Mouse (Mus musculus) liver, embryonic 12.5 days (tissue): ENCODE data around the gene Ppm1h. TPM values are rescaled to one million over a fixed set of nuclear protein-coding genes. Genes with fewer than 3 reads are reported as not detected.

Experiments used
- ATAC-seq: fragments of 200-750 bp; cut with Nextera tagmentation; 2 replicates; pipeline ENCODE4 v1.8.0; 2017; ENCODE audit warnings: moderate number of reproducible peaks, mild to moderate bottlenecking, moderate library complexity
- H3K27ac ChIP-seq: fragments of 300-500 bp; sonication (generic); 2 replicates; pipeline ENCODE4 v1.5.1; 2016; ENCODE audit warnings: mild to moderate bottlenecking
- H3K27me3 ChIP-seq: fragments of 300-500 bp; sonication (generic); replicated peaks from 2 replicates; pipeline ENCODE4 v1.6.1; 2016; ENCODE audit warnings: mild to moderate bottlenecking, moderate library complexity
- H3K36me3 ChIP-seq: fragments of 300-500 bp; sonication (generic); 2 replicates; pipeline ENCODE4 v1.6.1; 2016; ENCODE audit warnings: mild to moderate bottlenecking, moderate library complexity
- H3K4me1 ChIP-seq: fragments of 300-500 bp; sonication (generic); 2 replicates; pipeline ENCODE4 v1.6.1; 2016
- H3K4me2 ChIP-seq: fragments of 300-500 bp; sonication (generic); 2 replicates; pipeline ENCODE4 v1.6.1; 2016; ENCODE audit warnings: mild to moderate bottlenecking, moderate library complexity
- H3K4me3 ChIP-seq: fragments of 300-500 bp; sonication (generic); 2 replicates; pipeline ENCODE4 v1.5.1; 2016; ENCODE audit warnings: mild to moderate bottlenecking, moderate library complexity
- H3K9ac ChIP-seq: fragments of 300-500 bp; sonication (generic); 2 replicates; pipeline ENCODE4 v1.6.1; 2016; ENCODE audit warnings: mild to moderate bottlenecking, moderate library complexity
- H3K9me3 ChIP-seq: fragments of 300-500 bp; sonication (generic); replicated peaks from 2 replicates; pipeline ENCODE4 v1.6.1; 2016; ENCODE audit warnings: mild to moderate bottlenecking, moderate library complexity
- WGBS: fragments of 180-500 bp; shearing (Covaris S2); methylation state at CpG from one replicate; pipeline ENCODE4 v1.1.7; 2016; ENCODE audit not compliant: insufficient replicate concordance; 5-methylcytosine and 5-hydroxymethylcytosine counted together
- polyA plus RNA-seq: library from polyadenylated mRNA; unstranded; fragments of >200 nt; fragmentation: Nextera tagmentation; extraction: Ambion mirVana; gene quantifications from 2 replicates; pipeline ENCODE4 v1.2.1, GENCODE M21; 2016

Ppm1h gene
- polyA plus RNA-seq, 1 experiment from 2014 or later: 1.6 TPM

DNA sequence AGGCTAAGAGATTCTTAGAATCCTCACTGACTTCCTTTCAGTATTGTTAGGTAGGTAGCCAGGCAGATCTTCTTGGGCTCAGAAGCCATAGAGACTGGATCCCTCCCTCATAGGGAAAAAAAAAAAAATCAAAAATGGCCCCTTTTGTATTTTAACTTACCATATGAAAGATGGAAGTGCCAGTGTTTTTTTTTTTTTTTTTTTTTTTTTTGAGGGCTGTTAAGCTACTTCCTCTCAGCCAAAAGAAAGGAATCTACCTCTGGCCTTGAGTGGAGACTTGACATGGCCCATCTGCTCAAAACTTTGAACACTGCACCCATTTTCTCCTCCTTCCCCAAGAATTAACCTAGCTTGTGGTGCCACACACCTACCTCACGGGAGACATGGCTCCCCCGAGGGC lies 127.3 kb downstream of the Ppm1h start:
- H3K27ac ChIP-seq: no peak overlapping the region
- no peak for ATAC-seq
- H3K4me1 ChIP-seq: peaks cover 23% of the 10 kb centered on the region
- H3K4me2 ChIP-seq: no peak overlapping the region
- no peak overlapping the region for H3K9ac ChIP-seq
- H3K4me3 ChIP-seq: no peak overlapping the region
- H3K36me3 ChIP-seq: no peaks in the 10 kb centered on the region
- H3K27me3 ChIP-seq: no peaks in the 10 kb centered on the region
- 61% methylated on average over 2 of the region's 2 CpGs for WGBS
- no peaks in the 10 kb centered on the region; the same call in 1 of the 2 replicates for H3K9me3 ChIP-seq

DNA sequence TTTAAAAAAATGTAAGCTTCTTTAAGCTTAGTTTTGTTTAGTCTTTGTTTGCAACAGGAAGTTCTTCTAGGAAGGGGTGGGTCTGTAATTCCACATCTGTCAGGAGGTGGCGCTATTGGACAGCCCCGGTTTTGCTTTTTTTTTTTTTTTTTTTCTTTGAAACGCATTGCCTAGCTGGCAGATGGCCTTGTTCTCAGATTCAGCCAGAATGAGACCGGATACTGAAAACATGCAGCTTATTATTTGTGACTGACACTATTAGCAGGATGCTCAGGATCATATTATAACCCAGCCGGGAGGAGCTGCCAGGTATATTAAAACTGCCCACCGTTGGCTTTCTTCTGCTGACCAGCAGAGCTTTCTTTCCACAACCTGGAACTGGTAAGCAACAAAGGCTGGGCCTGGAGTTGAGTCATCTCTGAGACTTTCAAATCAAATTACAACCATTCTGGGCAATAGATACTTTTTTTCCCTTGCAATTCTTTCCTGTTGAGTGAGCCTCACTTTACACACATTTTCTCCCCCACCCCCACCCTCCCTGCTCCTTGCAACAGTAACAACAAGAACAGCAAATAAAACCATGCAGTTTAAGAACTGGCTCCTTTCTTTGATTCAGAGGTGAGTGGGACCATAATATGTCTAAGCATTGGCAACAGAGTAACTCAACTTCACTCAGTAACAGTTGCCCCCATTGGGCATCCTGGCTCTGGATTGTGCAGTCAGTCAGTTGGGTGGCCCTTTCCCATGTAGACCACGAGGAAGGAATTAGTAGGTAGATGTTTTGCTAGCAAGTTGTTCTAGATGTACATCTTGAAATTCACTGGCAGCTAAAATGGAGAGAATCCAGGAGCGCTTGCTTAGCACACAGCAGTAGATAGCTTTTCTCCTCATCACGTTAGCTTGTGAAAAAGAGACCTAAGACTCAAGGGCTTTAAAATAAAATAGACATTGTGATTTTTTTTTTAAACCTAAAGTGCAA lies 128.9 kb downstream of the Ppm1h start:
- no peak for ATAC-seq
- Histone ChIP-seq H3K27me3 (no peaks in the 10 kb centered on the region), H3K9me3 (no peaks in the 10 kb centered on the region; the same call in 1 of the 2 replicates), H3K4me2 (no peak overlapping the region), H3K4me3 (no peak overlapping the region), H3K4me1 (peaks cover 12% of the 10 kb centered on the region; the same call in 1 of the 2 replicates), H3K27ac (no peak overlapping the region), H3K9ac (no peak overlapping the region), H3K36me3 (no peaks in the 10 kb centered on the region)
- WGBS: 38% methylated on average over 9 of the region's 9 CpGs

DNA sequence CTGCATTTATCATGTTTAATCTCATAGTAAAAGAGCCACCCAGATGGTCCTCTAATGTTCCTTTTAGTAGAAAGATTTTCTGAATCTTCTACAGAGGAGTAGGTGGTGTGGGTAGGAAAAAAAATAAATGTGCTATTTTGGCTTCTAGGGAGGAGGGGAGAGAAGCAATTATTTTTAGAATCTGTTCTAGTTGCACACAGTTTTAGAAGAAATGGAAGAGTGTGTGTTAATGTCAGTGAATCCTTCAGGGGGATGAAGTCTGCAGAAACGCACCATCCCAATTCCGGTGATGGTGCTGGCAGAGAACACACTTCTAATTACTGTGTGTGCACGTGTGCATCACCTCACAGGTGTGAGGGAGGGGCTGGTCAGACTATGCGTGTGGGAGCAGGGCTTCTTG lies 129.6 kb downstream of the Ppm1h start:
- Histone ChIP-seq H3K4me1 (peaks cover 5% of the 10 kb centered on the region; the same call in 1 of the 2 replicates), H3K36me3 (no peaks in the 10 kb centered on the region), H3K4me2 (no peak overlapping the region), H3K4me3 (no peak overlapping the region), H3K9me3 (no peaks in the 10 kb centered on the region; the same call in 1 of the 2 replicates), H3K27ac (no peak overlapping the region), H3K9ac (no peak overlapping the region), H3K27me3 (no peaks in the 10 kb centered on the region)
- ATAC-seq: no peak
- WGBS: 72% methylated on average over 4 of the region's 4 CpGs

DNA sequence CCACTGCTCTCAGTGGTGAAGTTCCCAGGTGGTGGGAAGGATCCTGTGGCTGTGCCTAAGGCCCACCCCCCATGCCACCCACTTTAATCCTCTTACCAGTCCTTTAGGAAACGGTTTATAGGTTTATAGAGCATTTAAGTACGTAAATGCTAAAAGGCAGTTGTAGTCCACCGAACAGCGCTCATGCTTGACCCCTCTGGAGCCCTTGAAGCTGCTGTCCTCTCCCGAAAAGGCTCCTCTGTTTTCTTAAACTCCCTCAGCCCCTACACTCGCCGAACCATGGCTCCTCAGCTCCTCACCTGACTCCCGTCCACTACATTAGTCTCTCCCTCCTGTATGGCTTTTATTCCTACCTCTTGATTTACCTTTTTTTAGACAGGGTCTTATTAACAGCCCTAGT lies 131.3 kb downstream of the Ppm1h start:
- no peak for ATAC-seq
- H3K9ac ChIP-seq: no peak overlapping the region
- 70% methylated on average over 8 of the region's 8 CpGs for WGBS

DNA sequence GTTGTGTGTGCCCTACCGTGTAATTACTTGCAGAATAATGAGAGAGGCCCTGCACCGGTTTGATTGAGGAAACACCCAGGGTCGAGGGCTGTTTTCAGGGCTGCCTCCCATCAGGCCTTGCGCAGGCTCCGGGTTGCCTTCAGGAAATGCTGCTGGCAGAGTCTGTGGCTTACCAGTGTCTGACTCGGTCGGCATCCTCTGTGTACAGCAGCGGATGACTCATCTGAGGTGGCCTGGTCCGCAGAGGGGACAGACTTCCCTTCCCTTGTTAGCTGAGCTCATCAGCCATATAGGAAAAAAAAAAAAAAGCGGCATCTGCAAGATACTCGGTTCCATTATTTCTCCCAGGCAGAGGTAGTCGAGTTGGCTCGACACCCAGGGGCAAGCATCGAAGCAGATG lies 136.5 kb downstream of the Ppm1h start:
- Histone ChIP-seq H3K4me2 (no peak overlapping the region), H3K9ac (no peak overlapping the region), H3K4me3 (no peak overlapping the region), H3K27me3 (no peaks in the 10 kb centered on the region), H3K36me3 (no peaks in the 10 kb centered on the region), H3K9me3 (no peaks in the 10 kb centered on the region), H3K4me1 (no peaks in the 10 kb centered on the region), H3K27ac (no peak overlapping the region)
- ATAC-seq: peak; percentile 67; the same call in 1 of the 2 replicates
- 24% methylated on average over 14 of the region's 14 CpGs for WGBS

More for the DNA sequence above, 131.3 kb downstream of the Ppm1h start:
- no peaks in the 10 kb centered on the region; the same call in 1 of the 2 replicates for H3K9me3 ChIP-seq
- no peak overlapping the region for H3K27ac ChIP-seq
- H3K4me1 ChIP-seq: peaks cover 5% of the 10 kb centered on the region; the same call in 1 of the 2 replicates
- H3K4me2 ChIP-seq: no peak overlapping the region
- H3K36me3 ChIP-seq: no peaks in the 10 kb centered on the region
- H3K4me3 ChIP-seq: no peak overlapping the region
- H3K27me3 ChIP-seq: no peaks in the 10 kb centered on the region

DNA sequence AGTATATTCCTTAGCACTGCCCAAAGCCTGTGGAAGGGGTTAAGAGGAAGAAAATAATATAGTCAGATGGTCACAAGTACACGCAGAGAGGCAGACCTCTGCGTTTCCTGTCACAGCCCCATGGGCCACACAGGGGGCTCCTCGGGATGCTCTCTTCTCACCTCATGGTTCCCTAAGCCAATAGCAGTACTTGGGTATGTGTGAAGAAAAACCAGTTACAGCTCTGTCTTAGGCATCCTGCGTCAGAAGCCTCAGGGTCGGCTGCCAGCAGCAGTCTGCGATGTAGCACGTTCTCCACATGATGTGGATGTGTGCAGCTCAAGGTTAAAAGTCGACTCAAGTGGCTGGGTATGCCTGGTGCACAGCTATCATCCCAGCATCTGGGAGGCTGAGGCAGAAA lies 139.2 kb downstream of the Ppm1h start:
- Histone ChIP-seq H3K4me3 (no peak overlapping the region), H3K27me3 (no peaks in the 10 kb centered on the region), H3K9me3 (no peaks in the 10 kb centered on the region), H3K4me2 (no peak overlapping the region), H3K9ac (no peak overlapping the region), H3K4me1 (no peaks in the 10 kb centered on the region), H3K36me3 (no peaks in the 10 kb centered on the region), H3K27ac (no peak overlapping the region)
- WGBS: 64% methylated on average over 8 of the region's 8 CpGs
- ATAC-seq: no peak

DNA sequence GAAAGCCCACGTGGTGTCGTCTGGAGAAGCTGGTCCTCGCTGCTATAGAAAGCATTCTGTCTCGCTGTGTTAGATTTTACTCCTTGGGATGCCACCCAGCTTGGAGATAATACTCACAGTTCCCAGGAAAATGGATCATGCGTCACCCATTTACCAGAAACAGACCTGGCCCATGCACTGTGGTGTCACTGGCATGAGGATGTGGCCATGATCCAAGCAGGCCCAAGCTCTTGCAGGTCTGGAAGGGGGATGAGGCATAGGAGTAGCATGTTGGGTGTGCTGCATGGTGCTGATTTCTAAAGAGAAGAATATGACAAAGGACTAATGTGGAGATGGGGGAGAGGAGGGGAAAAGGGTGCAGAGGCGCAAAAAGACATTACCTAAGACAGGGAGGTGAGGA lies 141.2 kb downstream of the Ppm1h start:
- no peaks in the 10 kb centered on the region for H3K36me3 ChIP-seq
- no peak overlapping the region for H3K4me3 ChIP-seq
- H3K4me2 ChIP-seq: no peak overlapping the region
- H3K9ac ChIP-seq: no peak overlapping the region
- no peaks in the 10 kb centered on the region for H3K9me3 ChIP-seq
- H3K4me1 ChIP-seq: no peaks in the 10 kb centered on the region
- no peak for ATAC-seq
- H3K27ac ChIP-seq: no peak overlapping the region
- H3K27me3 ChIP-seq: no peaks in the 10 kb centered on the region
- 88% methylated on average over 6 of the region's 6 CpGs for WGBS

DNA sequence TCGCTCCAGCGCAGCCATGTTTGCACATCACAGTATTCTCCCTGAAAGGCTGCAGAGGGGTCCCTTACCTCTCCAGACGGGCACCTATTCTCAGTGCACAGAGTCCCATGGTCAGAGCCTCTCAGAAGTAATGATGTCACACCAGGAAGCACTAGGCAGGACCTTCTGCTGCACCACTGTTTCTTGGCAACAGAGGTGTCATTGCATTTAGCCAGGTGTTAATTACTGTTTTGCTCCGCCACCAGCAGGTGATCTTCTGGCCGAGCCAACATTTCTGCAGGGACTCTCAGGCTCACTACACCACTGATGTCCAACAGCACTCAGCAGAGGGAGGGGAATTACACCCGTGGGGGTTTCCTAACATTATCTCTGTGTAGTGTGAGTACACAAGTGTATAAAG lies 143.0 kb downstream of the Ppm1h start:
- no peak for ATAC-seq
- WGBS: 63% methylated on average over 6 of the region's 6 CpGs

DNA sequence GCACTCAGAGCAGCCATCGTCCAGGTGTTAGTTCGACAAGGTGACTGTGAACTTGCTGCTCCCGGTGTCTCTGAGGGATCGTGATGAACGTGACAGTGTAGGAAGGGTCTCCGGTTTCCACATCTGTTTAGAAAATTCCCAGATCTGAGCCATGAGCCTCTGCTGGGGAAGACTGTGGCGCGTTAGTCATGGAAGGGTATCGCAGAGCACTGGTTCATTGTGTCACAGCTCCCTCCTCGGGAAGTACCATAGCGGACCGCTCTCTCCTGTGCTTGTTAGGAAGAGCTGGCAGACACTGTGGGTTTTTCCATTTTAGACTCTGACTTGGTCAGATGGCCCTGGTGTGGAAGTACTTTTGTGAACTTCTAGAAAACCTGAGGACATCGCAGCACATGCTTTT lies 145.1 kb downstream of the Ppm1h start:
- H3K4me2 ChIP-seq: no peak overlapping the region
- no peak overlapping the region for H3K4me3 ChIP-seq
- WGBS: 79% methylated on average over 13 of the region's 13 CpGs
- H3K36me3 ChIP-seq: no peaks in the 10 kb centered on the region
- no peak for ATAC-seq
- no peak overlapping the region for H3K27ac ChIP-seq
- no peak overlapping the region for H3K9ac ChIP-seq
- H3K9me3 ChIP-seq: no peaks in the 10 kb centered on the region
- no peaks in the 10 kb centered on the region for H3K4me1 ChIP-seq
- H3K27me3 ChIP-seq: no peaks in the 10 kb centered on the region

More for the DNA sequence above, 143.0 kb downstream of the Ppm1h start:
- H3K27me3 ChIP-seq: no peaks in the 10 kb centered on the region
- H3K9me3 ChIP-seq: no peaks in the 10 kb centered on the region
- no peaks in the 10 kb centered on the region for H3K36me3 ChIP-seq
- H3K4me1 ChIP-seq: no peaks in the 10 kb centered on the region
- no peak overlapping the region for H3K4me2 ChIP-seq
- H3K9ac ChIP-seq: no peak overlapping the region
- H3K4me3 ChIP-seq: no peak overlapping the region
- H3K27ac ChIP-seq: no peak overlapping the region

DNA sequence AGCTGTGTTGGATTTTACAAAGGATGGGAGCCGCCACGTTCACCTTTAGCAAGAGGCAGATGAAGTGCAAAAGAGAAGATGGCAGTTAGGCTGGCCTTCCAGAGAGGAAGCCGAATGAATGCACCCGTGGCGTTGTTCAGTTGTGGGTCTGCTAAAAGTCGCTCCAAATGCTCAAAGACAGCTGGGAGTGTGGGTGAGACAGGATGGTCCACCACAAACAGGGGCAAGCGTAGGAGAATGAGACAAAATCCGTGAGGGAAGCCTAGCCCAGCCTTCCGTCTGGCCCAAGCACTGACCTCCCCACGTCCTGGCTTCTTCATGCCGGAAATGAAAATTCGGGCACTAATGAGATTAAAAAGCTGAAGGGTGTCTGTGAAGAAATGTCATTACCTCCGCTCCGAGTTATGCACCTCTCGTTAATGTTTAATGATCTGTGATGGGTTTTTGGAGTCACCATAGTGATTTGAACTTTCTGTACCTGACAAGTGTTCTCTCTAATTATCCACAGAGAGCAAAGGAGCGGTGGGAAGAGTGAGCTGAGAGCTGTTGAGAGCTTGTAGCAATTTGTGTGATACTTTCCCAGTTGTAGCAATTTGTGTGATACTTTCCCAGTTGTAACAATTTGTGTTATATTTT lies 148.3 kb downstream of the Ppm1h start:
- 74% methylated on average over 16 of the region's 16 CpGs for WGBS
- no peaks in the 10 kb centered on the region for H3K4me1 ChIP-seq

DNA sequence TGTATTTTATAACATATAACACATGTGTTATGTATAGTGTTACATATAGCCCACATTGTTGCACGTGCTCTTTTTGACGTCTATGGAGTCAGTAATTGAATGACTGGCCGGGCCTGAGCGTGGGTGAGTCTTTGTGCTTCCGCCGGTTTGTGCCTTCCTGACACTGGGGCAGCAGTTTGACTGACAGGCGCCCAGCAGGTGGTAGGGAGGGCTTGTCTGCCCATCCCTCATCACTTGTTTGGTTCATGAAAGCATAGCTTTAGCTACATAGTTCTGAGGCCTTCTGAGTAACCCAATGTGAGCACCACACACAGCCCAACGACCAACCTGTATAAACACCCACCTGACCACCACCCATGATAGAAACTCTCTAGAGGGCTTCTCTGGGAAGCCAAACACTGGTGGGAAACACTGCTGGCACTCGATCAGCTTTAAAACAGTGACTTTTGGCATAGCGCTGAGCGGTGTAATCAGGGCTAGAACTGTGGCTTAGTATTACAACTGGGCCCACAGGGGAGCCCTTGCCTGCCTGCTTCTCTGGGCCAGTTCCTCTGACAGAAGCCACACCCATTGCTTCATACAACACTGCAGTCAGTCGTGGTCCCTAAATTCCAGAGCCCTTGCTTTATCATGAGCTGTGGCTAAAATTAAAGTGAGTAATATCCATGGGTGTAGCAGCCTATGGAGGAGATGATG lies 149.3 kb downstream of the Ppm1h start:
- WGBS: 73% methylated on average over 12 of the region's 12 CpGs
- no peaks in the 10 kb centered on the region for H3K27me3 ChIP-seq
- no peaks in the 10 kb centered on the region for H3K9me3 ChIP-seq
- H3K4me1 ChIP-seq: no peaks in the 10 kb centered on the region
- ATAC-seq: no peak
- H3K9ac ChIP-seq: no peak overlapping the region
- no peak overlapping the region for H3K4me2 ChIP-seq
- no peaks in the 10 kb centered on the region for H3K36me3 ChIP-seq
- H3K27ac ChIP-seq: no peak overlapping the region
- no peak overlapping the region for H3K4me3 ChIP-seq

More for the DNA sequence above, 148.3 kb downstream of the Ppm1h start:
- H3K9me3 ChIP-seq: no peaks in the 10 kb centered on the region
- H3K27ac ChIP-seq: no peak overlapping the region
- no peak overlapping the region for H3K4me3 ChIP-seq
- no peaks in the 10 kb centered on the region for H3K36me3 ChIP-seq
- H3K27me3 ChIP-seq: no peaks in the 10 kb centered on the region
- no peak overlapping the region for H3K4me2 ChIP-seq
- no peak for ATAC-seq
- no peak overlapping the region for H3K9ac ChIP-seq

DNA sequence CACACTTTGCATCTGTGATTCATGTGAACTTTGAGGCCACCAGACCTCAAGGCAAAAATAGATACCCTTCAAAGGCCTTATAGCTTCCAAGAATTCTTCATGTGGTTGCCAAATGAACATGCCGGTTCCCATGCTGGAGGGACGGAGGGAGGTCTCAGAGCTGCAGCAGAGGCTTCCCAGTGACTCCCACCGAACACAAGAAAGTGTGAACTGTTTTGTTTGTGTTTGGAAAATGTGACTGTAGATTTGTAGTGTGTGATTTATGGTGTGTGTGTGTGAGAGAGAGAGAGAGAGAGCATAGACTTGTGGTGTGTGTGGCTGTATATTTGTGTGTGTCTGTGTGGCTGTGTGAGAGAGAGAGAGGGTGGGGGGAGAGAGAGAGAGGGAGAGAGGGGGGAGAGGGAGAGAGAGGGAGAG lies 151.2 kb downstream of the Ppm1h start:
- Histone ChIP-seq H3K4me2 (no peak overlapping the region), H3K27ac (no peak overlapping the region), H3K4me3 (no peak overlapping the region), H3K36me3 (no peaks in the 10 kb centered on the region), H3K27me3 (no peaks in the 10 kb centered on the region), H3K9me3 (no peaks in the 10 kb centered on the region), H3K9ac (no peak overlapping the region), H3K4me1 (no peaks in the 10 kb centered on the region)
- ATAC-seq: no peak
- WGBS: 66% methylated on average over 3 of the region's 3 CpGs
